Mouse (Mus musculus) testis, postnatal 14 days (tissue): ENCODE results near the gene Ntf5.

ENCODE experiments used
- DNase-seq: peaks from one replicate; pipeline ENCODE4 v3.0.0; 2021; ENCODE audit warnings: low spot score

Ntf5 gene

GRCm38 (mm10) chr7:45403532-45404261, 9.8 kb upstream of the Ntf5 start:
- no peak for DNase-seq

- peak; percentile 72 for DNase-seq
Observed at GRCm38 (mm10) chr7:45405091-45406075, 8.1 kb upstream of the Ntf5 start, which contains the start of gene Kcna7. TSS of gene Kcna7 (plus strand) at chr7:45405653.

GRCm38 (mm10) chr7:45406157-45407156, 7.0 kb upstream of the Ntf5 start:
- DNase-seq: no peak

- no peak for DNase-seq
Observed at GRCm38 (mm10) chr7:45407836-45408235, 5.7 kb upstream of the Ntf5 start.

GRCm38 (mm10) chr7:45408351-45408750, 5.1 kb upstream of the Ntf5 start:
- no peak for DNase-seq

GRCm38 (mm10) chr7:45408949-45409348, 4.5 kb upstream of the Ntf5 start:
- DNase-seq: no peak

GRCm38 (mm10) chr7:45409497-45410163, 3.9 kb upstream of the Ntf5 start:
- no peak for DNase-seq

- no peak for DNase-seq
Observed at GRCm38 (mm10) chr7:45412421-45412820, 1.1 kb upstream of the Ntf5 start.

- peak; percentile 49 for DNase-seq
Observed at GRCm38 (mm10) chr7:45413864-45414739, 607 bp downstream of the Ntf5 start.

GRCm38 (mm10) chr7:45414740-45415224, 1.3 kb downstream of the Ntf5 start:
- no peak for DNase-seq

GRCm38 (mm10) chr7:45415636-45416035, 2.1 kb downstream of the Ntf5 start:
- no peak for DNase-seq

GRCm38 (mm10) chr7:45417962-45418492, 4.5 kb downstream of the Ntf5 start:
- no peak for DNase-seq

- no peak for DNase-seq
Observed at GRCm38 (mm10) chr7:45419859-45420614, 6.5 kb downstream of the Ntf5 start.

- no peak for DNase-seq
Observed at GRCm38 (mm10) chr7:45420615-45420919, 7.1 kb downstream of the Ntf5 start, which contains the start of gene Lhb. TSS of gene Lhb (plus strand) at chr7:45420820.

GRCm38 (mm10) chr7:45421194-45421593, 7.7 kb downstream of the Ntf5 start:
- no peak for DNase-seq

- DNase-seq: no peak
Observed at GRCm38 (mm10) chr7:45426556-45426955, 13.1 kb downstream of the Ntf5 start.

- DNase-seq: no peak
Observed at GRCm38 (mm10) chr7:45433835-45434202, 20.3 kb downstream of the Ntf5 start.

- DNase-seq: peak; percentile 100
Observed at GRCm38 (mm10) chr7:45434203-45435015, 20.9 kb downstream of the Ntf5 start, which contains the start of gene Gys1. TSS of gene Gys1 (plus strand) at chr7:45434844.
